Mouse (Mus musculus) Patski (cell line): ENCODE results near the gene Ccdc102a. TPM values are rescaled to one million over a fixed set of nuclear protein-coding genes. Genes with fewer than 3 reads are reported as not detected.

Source experiments
- ATAC-seq: fragments of 100-300 bp; one replicate; pipeline ENCODE4 v1.8.0; 2021
- CTCF ChIA-PET: fragments of 350-600 bp; sonication (Branson Sonifier 250); formaldehyde crosslinking; loops from one replicate; lab custom pipeline; 2022; ENCODE audit warnings: inconsistent platforms; lab: Charles Lee
- POLR2A ChIA-PET: fragments of 350-600 bp; sonication (Branson Sonifier 250); formaldehyde crosslinking; loops from one replicate; lab custom pipeline; 2022; ENCODE audit warnings: antibody characterized with exemption, inconsistent platforms; lab: Charles Lee
- DNase-seq: peaks from one replicate; pipeline ENCODE4 v3.0.0-alpha.2; 2011; ENCODE audit warnings: low read depth, low spot score
- H3K27me3 ChIP-seq: fragments of 371-371 bp; one replicate; pipeline ENCODE4 v1.5.1; 2021
- CTCF ChIP-seq: fragments of 100-300 bp; IDR thresholded peaks from one replicate; pipeline ENCODE4 v1.5.1; 2021
- in situ Hi-C: fragments of 300-500 bp; cut with MboI; formaldehyde crosslinking; loops from 3 replicates; pipeline ENCODE4 v1.11.1; 2018; ENCODE audit warnings: low pct_unique_long_range_greater_than_20kb, mixed read lengths
- polyA plus RNA-seq: library from polyadenylated mRNA; unstranded; gene quantifications from one replicate; pipeline ENCODE4 v1.2.3, GENCODE M21; 2021

The Ccdc102a gene
- polyA plus RNA-seq, 1 experiment from 2014 or later = 39.7 TPM

- no peak for TF ChIP-seq CTCF
- ChIA-PET POLR2A (no interaction called here), CTCF (no interaction called here)
- peaks cover under 1% of the 10 kb centered on the region for H3K27me3 ChIP-seq
- ATAC-seq (no peak), DNase-seq (no peak)
- in situ Hi-C loops = no loop called here
Measured at GRCm38 (mm10) chr8:94928227-94928626, 10.3 kb upstream of the Ccdc102a start.

GRCm38 (mm10) chr8:94923405-94923804 lies 5.5 kb upstream of the Ccdc102a start, which contains the start of gene Adgrg5:
TSS of gene Adgrg5 (plus strand) at chr8:94923694.
- DNase-seq = no peak
- in situ Hi-C loops = no loop called here
- no peak for TF ChIP-seq CTCF
- ChIA-PET CTCF (interaction anchor here (1.1 kb wide), 1 partner anchor 15 kb away, joined by 3 read pairs; no protein-coding TSS in a partner anchor), POLR2A (interaction anchor here (0.6 kb wide), 1 partner anchor 25 kb away, joined by 3 read pairs; no protein-coding TSS in a partner anchor)
- ATAC-seq = no peak
- no peaks in the 10 kb centered on the region for H3K27me3 ChIP-seq

- ChIA-PET POLR2A (interaction anchor here (0.6 kb wide), 1 partner anchor 152 kb away, joined by 3 read pairs; no protein-coding TSS in a partner anchor), CTCF (interaction anchor here (0.8 to 1.1 kb wide), 2 partner anchors 14 to 28 kb away, joined by 3 read pairs; no protein-coding TSS in a partner anchor)
- in situ Hi-C loops = no loop called here
- no peaks in the 10 kb centered on the region for H3K27me3 ChIP-seq
- no peak for TF ChIP-seq CTCF
- ATAC-seq (no peak), DNase-seq (no peak)
Measured at GRCm38 (mm10) chr8:94922602-94923001, 4.7 kb upstream of the Ccdc102a start.

GRCm38 (mm10) chr8:94922176-94922575 lies 4.3 kb upstream of the Ccdc102a start:
- DNase-seq = no peak
- in situ Hi-C loops = no loop called here
- no peaks in the 10 kb centered on the region for H3K27me3 ChIP-seq
- POLR2A ChIA-PET = no interaction called here
- no peak for ATAC-seq
- no peak for TF ChIP-seq CTCF
- CTCF ChIA-PET = interaction anchor here (0.8 kb wide), 1 partner anchor 28 kb away, joined by 3 read pairs; no protein-coding TSS in a partner anchor

GRCm38 (mm10) chr8:94919256-94919655 lies 1.4 kb upstream of the Ccdc102a start:
- CTCF ChIA-PET = no interaction called here
- POLR2A ChIA-PET = no interaction called here

GRCm38 (mm10) chr8:94917352-94917751 lies 546 bp downstream of the Ccdc102a start:
- ChIA-PET CTCF (interaction anchor here (0.8 to 1.5 kb wide), 5 partner anchors 10 to 79 kb away, joined by 3 to 6 read pairs (median 3); no protein-coding TSS in a partner anchor), POLR2A (interaction anchor here (1.2 kb wide), 1 partner anchor 65 kb away, joined by 3 read pairs; no protein-coding TSS in a partner anchor)
- in situ Hi-C loops = no loop called here
- TF ChIP-seq CTCF = no peak
- H3K27me3 ChIP-seq = no peaks in the 10 kb centered on the region
- DNase-seq (peak; percentile 71), ATAC-seq (peak; percentile 95)

More at GRCm38 (mm10) chr8:94919256-94919655, 1.4 kb upstream of the Ccdc102a start:
- no peak for TF ChIP-seq CTCF
- H3K27me3 ChIP-seq = no peaks in the 10 kb centered on the region
- in situ Hi-C loops = no loop called here
- DNase-seq (no peak), ATAC-seq (no peak)

GRCm38 (mm10) chr8:94916960-94917324 lies 956 bp downstream of the Ccdc102a start:
- ATAC-seq (no peak), DNase-seq (no peak)
- CTCF ChIA-PET = interaction anchor here (0.8 to 1.5 kb wide), 5 partner anchors 9 to 78 kb away, joined by 3 to 6 read pairs (median 3); no protein-coding TSS in a partner anchor

GRCm38 (mm10) chr8:94916311-94916959 lies 1.5 kb downstream of the Ccdc102a start:
- ATAC-seq = no peak
- in situ Hi-C loops = no loop called here
- no peak for TF ChIP-seq CTCF
- H3K27me3 ChIP-seq = no peaks in the 10 kb centered on the region
- ChIA-PET CTCF (interaction anchor here (0.8 to 1.5 kb wide), 6 partner anchors 9 to 78 kb away, joined by 3 to 6 read pairs (median 3); no protein-coding TSS in a partner anchor), POLR2A (interaction anchor here (0.6 to 1.3 kb wide), 5 partner anchors 31 to 219 kb away, joined by 3 to 7 read pairs (median 3); no protein-coding TSS in a partner anchor)
- no peak for DNase-seq

More at GRCm38 (mm10) chr8:94916960-94917324, 956 bp downstream of the Ccdc102a start:
- in situ Hi-C loops = no loop called here
- POLR2A ChIA-PET = interaction anchor here (1.0 to 1.2 kb wide), 2 partner anchors 66 to 220 kb away, joined by 3 read pairs; no protein-coding TSS in a partner anchor
- no peaks in the 10 kb centered on the region for H3K27me3 ChIP-seq
- no peak for TF ChIP-seq CTCF

GRCm38 (mm10) chr8:94914701-94915101 lies 3.2 kb downstream of the Ccdc102a start:
- no peak for TF ChIP-seq CTCF
- H3K27me3 ChIP-seq = no peaks in the 10 kb centered on the region
- in situ Hi-C loops = no loop called here
- ATAC-seq (no peak), DNase-seq (no peak)
- ChIA-PET CTCF (no interaction called here), POLR2A (no interaction called here)

GRCm38 (mm10) chr8:94914256-94914655 lies 3.6 kb downstream of the Ccdc102a start:
- DNase-seq (no peak), ATAC-seq (no peak)
- TF ChIP-seq CTCF = no peak
- in situ Hi-C loops = no loop called here
- H3K27me3 ChIP-seq = no peaks in the 10 kb centered on the region
- POLR2A ChIA-PET = no interaction called here
- CTCF ChIA-PET = no interaction called here
